Mouse (Mus musculus): ENCODE measurements around the gene Sft2d1. TPM values are rescaled to one million over a fixed set of nuclear protein-coding genes. Genes with fewer than 3 reads are reported as not detected.
A peak's percentile ranks its signal among the peaks of the same experiment; 100 is the strongest.

The Sft2d1 gene
- polyA plus RNA-seq, 1 experiment, result 117 TPM

- H3K27me3 ChIP-seq (ENCODE audit: control insufficient read depth, insufficient read depth, low read length), result no peaks in the 10 kb centered on the region
- 87% methylated on average over 8 of the region's 8 CpGs for WGBS
- no peak for DNase-seq
- H3K36me3 ChIP-seq (ENCODE audit: control insufficient read depth, insufficient read depth, low read length), result no peaks in the 10 kb centered on the region
- H3K27ac ChIP-seq (ENCODE audit: control insufficient read depth, insufficient read depth, low read length), result no peak overlapping the region
- H3K4me1 ChIP-seq (replicated peaks; ENCODE audit: control insufficient read depth, insufficient read depth, low read length), result peaks cover 15% of the 10 kb centered on the region
- H3K4me3 ChIP-seq (ENCODE audit: control insufficient read depth, insufficient read depth, low read length), result no peak overlapping the region
- TF ChIP-seq CTCF (IDR thresholded peaks at IDR 0.05; ENCODE audit: borderline replicate concordance, control insufficient read depth, extremely low read depth, insufficient read depth, low read length, poor library complexity), result no peak
- no peak for TF ChIP-seq POLR2A (IDR thresholded peaks at IDR 0.05; ENCODE audit: control insufficient read depth, extremely low read depth, insufficient read depth, low read length, poor library complexity)
Observed at GRCm38 (mm10) chr17:8368570-8368969, 57.7 kb downstream of the Sft2d1 start.

GRCm38 (mm10) chr17:8369171-8369570 is 58.3 kb downstream of the Sft2d1 start:
- Histone ChIP-seq H3K4me3 (ENCODE audit: control insufficient read depth, insufficient read depth, low read length) (no peak overlapping the region), H3K27me3 (ENCODE audit: control insufficient read depth, insufficient read depth, low read length) (no peaks in the 10 kb centered on the region), H3K27ac (ENCODE audit: control insufficient read depth, insufficient read depth, low read length) (no peak overlapping the region), H3K4me1 (replicated peaks; ENCODE audit: control insufficient read depth, insufficient read depth, low read length) (peaks cover 15% of the 10 kb centered on the region), H3K36me3 (ENCODE audit: control insufficient read depth, insufficient read depth, low read length) (no peaks in the 10 kb centered on the region)
- TF ChIP-seq POLR2A (IDR thresholded peaks at IDR 0.05; ENCODE audit: control insufficient read depth, extremely low read depth, insufficient read depth, low read length, poor library complexity) (no peak), CTCF (IDR thresholded peaks at IDR 0.05; ENCODE audit: borderline replicate concordance, control insufficient read depth, extremely low read depth, insufficient read depth, low read length, poor library complexity) (no peak)
- DNase-seq, result no peak
- 81% methylated on average over 2 of the region's 2 CpGs for WGBS

GRCm38 (mm10) chr17:8370634-8371229 is 59.8 kb downstream of the Sft2d1 start:
- 86% methylated on average over 13 of the region's 13 CpGs for WGBS
- Histone ChIP-seq H3K27ac (ENCODE audit: control insufficient read depth, insufficient read depth, low read length) (no peak overlapping the region), H3K36me3 (ENCODE audit: control insufficient read depth, insufficient read depth, low read length) (no peaks in the 10 kb centered on the region), H3K4me1 (replicated peaks; ENCODE audit: control insufficient read depth, insufficient read depth, low read length) (peaks cover 9% of the 10 kb centered on the region), H3K4me3 (ENCODE audit: control insufficient read depth, insufficient read depth, low read length) (no peak overlapping the region), H3K27me3 (ENCODE audit: control insufficient read depth, insufficient read depth, low read length) (no peaks in the 10 kb centered on the region)
- no peak for DNase-seq
- no peak for TF ChIP-seq POLR2A (IDR thresholded peaks at IDR 0.05; ENCODE audit: control insufficient read depth, extremely low read depth, insufficient read depth, low read length, poor library complexity)
- no peak for TF ChIP-seq CTCF (IDR thresholded peaks at IDR 0.05; ENCODE audit: borderline replicate concordance, control insufficient read depth, extremely low read depth, insufficient read depth, low read length, poor library complexity)

GRCm38 (mm10) chr17:8371834-8372233 is 60.9 kb downstream of the Sft2d1 start:
- no peaks in the 10 kb centered on the region for H3K27me3 ChIP-seq (ENCODE audit: control insufficient read depth, insufficient read depth, low read length)
- TF ChIP-seq POLR2A (IDR thresholded peaks at IDR 0.05; ENCODE audit: control insufficient read depth, extremely low read depth, insufficient read depth, low read length, poor library complexity), result 0 out of 2 replicates have a peak, but pooled peaks have one; percentile 44
- no peak for TF ChIP-seq CTCF (IDR thresholded peaks at IDR 0.05; ENCODE audit: borderline replicate concordance, control insufficient read depth, extremely low read depth, insufficient read depth, low read length, poor library complexity)
- H3K27ac ChIP-seq (ENCODE audit: control insufficient read depth, insufficient read depth, low read length), result peak overlapping the region; percentile 78
- no peaks in the 10 kb centered on the region for H3K36me3 ChIP-seq (ENCODE audit: control insufficient read depth, insufficient read depth, low read length)
- H3K4me1 ChIP-seq (replicated peaks; ENCODE audit: control insufficient read depth, insufficient read depth, low read length), result peaks cover 9% of the 10 kb centered on the region
- under 1% methylated on average over 7 of the region's 7 CpGs for WGBS
- peak; percentile 77 for DNase-seq
- peak overlapping the region; percentile 40 for H3K4me3 ChIP-seq (ENCODE audit: control insufficient read depth, insufficient read depth, low read length)

- WGBS, result 1% methylated on average over 18 of the region's 18 CpGs
- TF ChIP-seq CTCF (IDR thresholded peaks at IDR 0.05; ENCODE audit: borderline replicate concordance, control insufficient read depth, extremely low read depth, insufficient read depth, low read length, poor library complexity) (peak; percentile 41; the same call in 1 of the 2 replicates), POLR2A (IDR thresholded peaks at IDR 0.05; ENCODE audit: control insufficient read depth, extremely low read depth, insufficient read depth, low read length, poor library complexity) (no peak)
- Histone ChIP-seq H3K4me1 (replicated peaks; ENCODE audit: control insufficient read depth, insufficient read depth, low read length) (peaks cover 9% of the 10 kb centered on the region), H3K36me3 (ENCODE audit: control insufficient read depth, insufficient read depth, low read length) (no peaks in the 10 kb centered on the region), H3K4me3 (ENCODE audit: control insufficient read depth, insufficient read depth, low read length) (peak overlapping the region; percentile 40), H3K27ac (ENCODE audit: control insufficient read depth, insufficient read depth, low read length) (peak overlapping the region; percentile 78), H3K27me3 (ENCODE audit: control insufficient read depth, insufficient read depth, low read length) (no peaks in the 10 kb centered on the region)
- DNase-seq, result peak; percentile 83
Observed at GRCm38 (mm10) chr17:8372286-8373046, 61.6 kb downstream of the Sft2d1 start.

Other genes with a start within 250 kb of the Sft2d1 start
- 4.3 and 8.5 TPM in 2 replicates for gene Gm49673, start 163.3 kb upstream of the Sft2d1 start, polyA plus RNA-seq (2012; rRNA removed)
- gene Rnaset2a, start 163.0 kb upstream of the Sft2d1 start, polyA plus RNA-seq (2012; rRNA removed), result 69.4 and 79.8 TPM in 2 replicates
- 6.4 and 6.6 TPM in 2 replicates for gene Fgfr1op, start 145.6 kb upstream of the Sft2d1 start, polyA plus RNA-seq (2012; rRNA removed)
- gene Ccr6, start 75.1 kb upstream of the Sft2d1 start, polyA plus RNA-seq (2012; rRNA removed), result 12.1 and 13.6 TPM in 2 replicates
- 96.5 and 127 TPM in 2 replicates for gene Mpc1, start 28.2 kb upstream of the Sft2d1 start, polyA plus RNA-seq (2012; rRNA removed)
- gene Prr18, start 26.4 kb downstream of the Sft2d1 start, polyA plus RNA-seq (2012; rRNA removed), result 0.74 and 1.3 TPM in 2 replicates
- gene T2, start 44.9 kb downstream of the Sft2d1 start, polyA plus RNA-seq (2012; rRNA removed), result 0.09 and 0.11 TPM in 2 replicates
- 0.63 and 1.8 TPM in 2 replicates for gene T, start 123.3 kb downstream of the Sft2d1 start, polyA plus RNA-seq (2012; rRNA removed)
- gene Pde10a, start 214.3 kb downstream of the Sft2d1 start, polyA plus RNA-seq (2012; rRNA removed), result 4.8 and 4.9 TPM in 2 replicates

All from thymus, adult 2 months (tissue).